Mouse (Mus musculus) ovary, adult 18-20 months (tissue): ENCODE data around the gene Klhl41.

Source experiments
- DNase-seq: peaks from one replicate; pipeline ENCODE4 v3.0.0; 2022; ENCODE audit warnings: low spot score, mixed read lengths

The Klhl41 gene

GRCm38 (mm10) chr2:69683036-69683805 is 13.3 kb downstream of the Klhl41 start:
- no peak for DNase-seq

- DNase-seq, result no peak
These were observed 14.6 kb downstream of the Klhl41 start for GRCm38 (mm10) chr2:69684488-69684887.

GRCm38 (mm10) chr2:69690214-69690613 is 20.3 kb downstream of the Klhl41 start:
- no peak for DNase-seq

- no peak for DNase-seq
These were observed 20.9 kb downstream of the Klhl41 start for GRCm38 (mm10) chr2:69690843-69691242.

GRCm38 (mm10) chr2:69693501-69693900 is 23.6 kb downstream of the Klhl41 start:
- no peak for DNase-seq

- DNase-seq, result no peak
These were observed 30.5 kb downstream of the Klhl41 start for GRCm38 (mm10) chr2:69700446-69700845.

- no peak for DNase-seq
These were observed 42.3 kb downstream of the Klhl41 start for GRCm38 (mm10) chr2:69712171-69712570.

- DNase-seq, result peak; percentile 80
These were observed 43.2 kb downstream of the Klhl41 start, which contains the start of gene Fastkd1 for GRCm38 (mm10) chr2:69712981-69713625. TSS of gene Fastkd1 (minus strand) at chr2:69713516.

- no peak for DNase-seq
These were observed 43.7 kb downstream of the Klhl41 start for GRCm38 (mm10) chr2:69713626-69714014.

- DNase-seq, result no peak
These were observed 44.2 kb downstream of the Klhl41 start for GRCm38 (mm10) chr2:69714126-69714525.

GRCm38 (mm10) chr2:69716483-69716882 is 46.6 kb downstream of the Klhl41 start:
- DNase-seq, result no peak

GRCm38 (mm10) chr2:69719121-69719520 is 49.2 kb downstream of the Klhl41 start:
- DNase-seq, result no peak

- DNase-seq, result no peak
These were observed 52.3 kb downstream of the Klhl41 start, which contains the start of gene Ppig for GRCm38 (mm10) chr2:69722273-69722649. TSS of gene Ppig (plus strand) at chr2:69722545.

GRCm38 (mm10) chr2:69722650-69723518 is 53.0 kb downstream of the Klhl41 start:
- DNase-seq, result peak; percentile 82

- DNase-seq, result no peak
These were observed 53.6 kb downstream of the Klhl41 start for GRCm38 (mm10) chr2:69723519-69723825.
